Mouse (Mus musculus): ENCODE measurements around the gene Olfr1205. TPM values are rescaled to one million over a fixed set of nuclear protein-coding genes. Genes with fewer than 3 reads are reported as not detected.

Olfr1205 gene
- not detected in 2 replicates for polyA plus RNA-seq (2016; fragmentation: Nextera tagmentation; extraction: Ambion mirVana)

- DNase-seq (ENCODE audit: low spot score) = no peak
- Histone ChIP-seq H3K27me3 (ENCODE audit: low read depth, poor library complexity, severe bottlenecking) (no peaks in the 10 kb centered on the region), H3K4me1 (no peaks in the 10 kb centered on the region), H3K4me3 (no peak within 1 kb of the TSS), H3K36me3 (no peaks in the 10 kb centered on the region), H3K27ac (replicated peaks) (no peak within 1 kb of the TSS), H3K9me3 (replicated peaks) (no peaks in the 10 kb centered on the region)
- WGBS = 93% methylated on average over 2 of the region's 2 CpGs
Observed at GRCm38 (mm10) chr2:88829437-88829836, at the start of gene Olfr1205. Gene Olfr1205, plus strand, starts transcription at chr2:88829737.

GRCm38 (mm10) chr2:88792736-88793135 is 36.8 kb upstream of the Olfr1205 start, which contains the start of gene Olfr1201:
Gene Olfr1201, plus strand, starts transcription at chr2:88793036.
- Histone ChIP-seq H3K4me3 (no peak within 1 kb of the TSS), H3K36me3 (no peaks in the 10 kb centered on the region), H3K4me1 (no peaks in the 10 kb centered on the region), H3K9me3 (replicated peaks) (no peaks in the 10 kb centered on the region), H3K27ac (replicated peaks) (no peak within 1 kb of the TSS), H3K27me3 (ENCODE audit: low read depth, poor library complexity, severe bottlenecking) (no peaks in the 10 kb centered on the region)
- WGBS = 91% methylated on average over 6 of the region's 6 CpGs
- DNase-seq (ENCODE audit: low spot score) = no peak

DNA sequence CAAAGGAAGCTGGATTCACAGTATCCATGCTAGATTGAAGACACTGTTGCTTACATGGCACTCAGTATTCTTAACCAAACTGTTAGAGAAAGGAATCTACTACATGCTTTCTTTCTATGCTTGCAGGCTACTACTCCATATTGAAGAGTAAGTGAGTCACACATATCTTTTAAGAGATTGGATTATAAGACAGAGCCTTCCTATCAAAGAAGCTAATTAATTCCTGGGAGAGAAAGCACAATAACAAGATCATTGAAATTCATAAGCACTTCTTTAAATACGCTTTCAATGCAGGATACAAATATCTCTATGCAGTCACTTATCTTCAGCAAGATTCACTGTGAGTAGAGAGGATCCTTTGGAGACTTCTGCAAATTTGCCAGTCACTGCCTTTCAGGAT is 15.3 kb upstream of the Olfr1205 start, which contains the start of gene Olfr1202:
Gene Olfr1202, plus strand, starts transcription at position 301 of the 400 bp plus-strand sequence.
- no peak for DNase-seq (ENCODE audit: low spot score)
- WGBS = 89% methylated on average over 1 of the region's 1 CpGs
- Histone ChIP-seq H3K36me3 (no peaks in the 10 kb centered on the region), H3K27ac (replicated peaks) (no peak within 1 kb of the TSS), H3K9me3 (replicated peaks) (no peaks in the 10 kb centered on the region), H3K27me3 (ENCODE audit: low read depth, poor library complexity, severe bottlenecking) (no peaks in the 10 kb centered on the region), H3K4me1 (no peaks in the 10 kb centered on the region), H3K4me3 (no peak within 1 kb of the TSS)

DNA sequence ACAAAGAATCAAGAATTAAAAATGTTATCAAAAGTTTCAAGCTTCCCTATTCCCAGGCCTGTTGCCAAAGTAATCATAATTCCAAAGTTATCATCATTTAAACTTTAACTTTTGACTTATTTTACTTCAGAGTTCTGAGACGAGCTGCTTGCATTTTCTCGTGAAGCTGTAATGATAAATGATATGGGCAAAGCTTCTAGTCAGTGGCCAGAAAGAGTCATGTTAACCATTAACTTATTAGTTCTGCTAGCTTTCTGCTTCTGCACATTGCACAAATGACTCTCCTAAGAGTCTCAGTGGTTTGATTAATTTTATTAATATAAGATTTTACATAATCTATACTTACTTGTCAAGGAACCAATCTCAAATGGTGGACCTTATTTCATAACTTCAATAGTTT is 8.9 kb downstream of the Olfr1205 start:
- no peak for DNase-seq (ENCODE audit: low spot score)
- no peak overlapping the region for H3K4me3 ChIP-seq
- H3K27ac ChIP-seq (replicated peaks) = no peak overlapping the region
- no peaks in the 10 kb centered on the region for H3K27me3 ChIP-seq (ENCODE audit: low read depth, poor library complexity, severe bottlenecking)
- H3K4me1 ChIP-seq = no peaks in the 10 kb centered on the region
- WGBS = 96% methylated on average over 2 of the region's 2 CpGs
- no peaks in the 10 kb centered on the region for H3K36me3 ChIP-seq
- no peaks in the 10 kb centered on the region for H3K9me3 ChIP-seq (replicated peaks)

DNA sequence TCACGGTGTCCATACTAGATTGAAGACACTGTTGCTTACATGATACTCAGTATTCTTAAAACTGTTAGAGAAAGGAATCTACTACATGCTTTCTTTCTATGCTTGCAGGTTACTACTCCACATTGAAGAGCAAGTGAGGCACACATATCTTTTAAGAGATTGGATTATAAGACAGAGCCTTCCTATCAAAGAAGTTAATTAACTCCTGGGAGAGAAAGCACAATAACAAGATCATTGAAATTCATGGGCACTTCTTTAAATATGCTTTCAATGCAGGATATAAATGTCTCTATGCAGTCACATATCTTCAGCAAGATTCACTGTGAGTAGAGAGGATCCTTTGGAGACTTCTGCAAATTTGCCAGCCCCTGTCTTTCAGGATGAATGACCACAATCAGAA is 19.5 kb downstream of the Olfr1205 start, which contains the start of gene Olfr1204:
Gene Olfr1204, plus strand, starts transcription at position 301 of the 400 bp plus-strand sequence.
- 94% methylated on average over 1 of the region's 1 CpGs for WGBS

DNA sequence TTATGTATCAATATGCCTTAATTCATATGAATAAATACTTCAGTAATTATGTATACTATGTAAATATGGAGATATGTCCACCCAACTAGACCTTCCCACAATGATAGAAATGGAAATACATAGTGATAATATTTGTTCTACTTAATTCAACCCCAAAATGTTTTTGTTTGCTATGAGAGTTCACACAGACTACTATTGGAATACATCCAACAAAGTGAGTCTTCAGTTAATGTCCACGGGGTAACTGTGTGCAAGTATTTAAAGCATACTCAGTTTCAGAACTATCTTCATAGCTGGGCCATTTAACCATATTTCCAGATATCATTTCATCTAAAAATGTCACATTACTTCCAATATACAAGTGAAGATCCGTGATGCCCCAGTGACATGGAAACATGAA is 33.4 kb downstream of the Olfr1205 start, which contains the start of gene Olfr1206:
Gene Olfr1206, plus strand, starts transcription at position 301 of the 400 bp plus-strand sequence.
- H3K4me3 ChIP-seq = no peak within 1 kb of the TSS
- no peaks in the 10 kb centered on the region for H3K36me3 ChIP-seq
- DNase-seq (ENCODE audit: low spot score) = no peak
- no peak within 1 kb of the TSS for H3K27ac ChIP-seq (replicated peaks)
- 91% methylated on average over 2 of the region's 2 CpGs for WGBS
- H3K27me3 ChIP-seq (ENCODE audit: low read depth, poor library complexity, severe bottlenecking) = no peaks in the 10 kb centered on the region
- H3K4me1 ChIP-seq = no peaks in the 10 kb centered on the region
- no peaks in the 10 kb centered on the region for H3K9me3 ChIP-seq (replicated peaks)

More for the DNA sequence above, 19.5 kb downstream of the Olfr1205 start, which contains the start of gene Olfr1204:
- Histone ChIP-seq H3K27me3 (ENCODE audit: low read depth, poor library complexity, severe bottlenecking) (no peaks in the 10 kb centered on the region), H3K4me3 (no peak within 1 kb of the TSS), H3K4me1 (no peaks in the 10 kb centered on the region), H3K36me3 (no peaks in the 10 kb centered on the region), H3K9me3 (replicated peaks) (no peaks in the 10 kb centered on the region), H3K27ac (replicated peaks) (no peak within 1 kb of the TSS)
- no peak for DNase-seq (ENCODE audit: low spot score)

Other genes with a start within 250 kb of the Olfr1205 start
- gene Olfr1189, start 243.3 kb upstream of the Olfr1205 start, polyA plus RNA-seq (2016; fragmentation: Nextera tagmentation; extraction: Ambion mirVana) = not detected in 2 replicates
- not detected in 2 replicates for gene Olfr1191-ps1, start 189.2 kb upstream of the Olfr1205 start, polyA plus RNA-seq (2016; fragmentation: Nextera tagmentation; extraction: Ambion mirVana)
- gene Olfr1192-ps1, start 181.2 kb upstream of the Olfr1205 start, polyA plus RNA-seq (2016; fragmentation: Nextera tagmentation; extraction: Ambion mirVana) = not detected in 2 replicates
- gene Olfr1193, start 154.1 kb upstream of the Olfr1205 start, polyA plus RNA-seq (2016; fragmentation: Nextera tagmentation; extraction: Ambion mirVana) = not detected in 2 replicates
- not detected in 2 replicates for gene Olfr1195, start 140.6 kb upstream of the Olfr1205 start, polyA plus RNA-seq (2016; fragmentation: Nextera tagmentation; extraction: Ambion mirVana)
- gene Olfr1196, start 125.1 kb upstream of the Olfr1205 start, polyA plus RNA-seq (2016; fragmentation: Nextera tagmentation; extraction: Ambion mirVana) = not detected in 2 replicates
- not detected in 2 replicates for gene Olfr1197, start 97.4 kb upstream of the Olfr1205 start, polyA plus RNA-seq (2016; fragmentation: Nextera tagmentation; extraction: Ambion mirVana)
- not detected in 2 replicates for gene Olfr1198, start 78.4 kb upstream of the Olfr1205 start, polyA plus RNA-seq (2016; fragmentation: Nextera tagmentation; extraction: Ambion mirVana)
- not detected in 2 replicates for gene Olfr1199, start 69.3 kb upstream of the Olfr1205 start, polyA plus RNA-seq (2016; fragmentation: Nextera tagmentation; extraction: Ambion mirVana)
- gene Olfr1200, start 59.2 kb upstream of the Olfr1205 start, polyA plus RNA-seq (2016; fragmentation: Nextera tagmentation; extraction: Ambion mirVana) = not detected in 2 replicates
- not detected in 2 replicates for gene Olfr1201, start 36.7 kb upstream of the Olfr1205 start, polyA plus RNA-seq (2016; fragmentation: Nextera tagmentation; extraction: Ambion mirVana)
- gene Olfr1202, start 15.2 kb upstream of the Olfr1205 start, polyA plus RNA-seq (2016; fragmentation: Nextera tagmentation; extraction: Ambion mirVana) = not detected in 2 replicates
- gene Olfr1204, start 19.6 kb downstream of the Olfr1205 start, polyA plus RNA-seq (2016; fragmentation: Nextera tagmentation; extraction: Ambion mirVana) = not detected in 2 replicates
- not detected in 2 replicates for gene Olfr1206, start 33.5 kb downstream of the Olfr1205 start, polyA plus RNA-seq (2016; fragmentation: Nextera tagmentation; extraction: Ambion mirVana)
- not detected in 2 replicates for gene Olfr1208, start 72.6 kb downstream of the Olfr1205 start, polyA plus RNA-seq (2016; fragmentation: Nextera tagmentation; extraction: Ambion mirVana)
- gene Olfr1209, start 85.4 kb downstream of the Olfr1205 start, polyA plus RNA-seq (2016; fragmentation: Nextera tagmentation; extraction: Ambion mirVana) = not detected in 2 replicates
- not detected in 2 replicates for gene Olfr1211, start 108.4 kb downstream of the Olfr1205 start, polyA plus RNA-seq (2016; fragmentation: Nextera tagmentation; extraction: Ambion mirVana)
- gene Olfr1212, start 124.2 kb downstream of the Olfr1205 start, polyA plus RNA-seq (2016; fragmentation: Nextera tagmentation; extraction: Ambion mirVana) = not detected in 2 replicates
- gene Gm13762, start 150.5 kb downstream of the Olfr1205 start, polyA plus RNA-seq (2016; fragmentation: Nextera tagmentation; extraction: Ambion mirVana) = not detected in 2 replicates
- gene Olfr1214, start 162.9 kb downstream of the Olfr1205 start, polyA plus RNA-seq (2016; fragmentation: Nextera tagmentation; extraction: Ambion mirVana) = not detected in 2 replicates
- not detected in 2 replicates for gene Olfr1215, start 177.2 kb downstream of the Olfr1205 start, polyA plus RNA-seq (2016; fragmentation: Nextera tagmentation; extraction: Ambion mirVana)
- gene Olfr1216, start 188.6 kb downstream of the Olfr1205 start, polyA plus RNA-seq (2016; fragmentation: Nextera tagmentation; extraction: Ambion mirVana) = not detected in 2 replicates
- not detected in 2 replicates for gene Olfr1217, start 202.3 kb downstream of the Olfr1205 start, polyA plus RNA-seq (2016; fragmentation: Nextera tagmentation; extraction: Ambion mirVana)
- gene Olfr1218, start 231.4 kb downstream of the Olfr1205 start, polyA plus RNA-seq (2016; fragmentation: Nextera tagmentation; extraction: Ambion mirVana) = not detected in 2 replicates